Mouse (Mus musculus) adrenal gland, adult 8-10 months (tissue): Measurements from ENCODE around the gene Anxa9. TPM values are rescaled to one million over a fixed set of nuclear protein-coding genes. Genes with fewer than 3 reads are reported as not detected.
A peak's percentile ranks its signal among the peaks of the same experiment; 100 is the strongest.
"Not testable (repeated sequence)": the region's sequence is repeated elsewhere in the genome, so short reads cannot be mapped to it uniquely, and the experiment has no call there.

Experiments
- DNase-seq: peaks from one replicate; pipeline ENCODE4 v3.0.0; 2022
- total RNA-seq, 4 experiments: library from RNA; stranded (reverse); gene quantifications; 2 replicates each; pipeline ENCODE4 v1.2.4; 2022

The Anxa9 gene
- total RNA-seq: 1 to 10 TPM; 1.9 to 4.2 (median 3.0) TPM

DNA sequence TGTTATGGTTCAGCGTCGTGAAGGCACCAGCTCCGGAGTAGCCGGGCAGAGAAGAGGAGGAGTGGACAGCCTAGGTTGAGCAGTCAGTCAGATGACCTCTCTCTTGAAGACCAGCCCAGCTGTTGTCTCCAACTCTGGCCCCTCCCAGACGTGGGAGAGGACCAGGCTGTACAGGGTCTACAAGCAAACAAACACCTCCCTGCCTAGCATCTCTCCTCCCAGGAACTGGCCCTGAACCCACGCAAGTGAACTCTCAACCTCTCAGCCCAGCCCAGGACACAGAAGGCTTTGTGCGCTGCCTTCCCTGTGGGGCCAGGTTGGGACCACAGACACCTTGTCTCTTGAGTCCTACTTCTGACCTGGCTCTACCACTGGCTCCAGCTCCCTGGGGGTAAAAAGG is at the start of gene Anxa9:
Gene Anxa9 (minus strand): TSS at position 77 of the 400 bp plus-strand sequence.
- DNase-seq: no peak

DNA sequence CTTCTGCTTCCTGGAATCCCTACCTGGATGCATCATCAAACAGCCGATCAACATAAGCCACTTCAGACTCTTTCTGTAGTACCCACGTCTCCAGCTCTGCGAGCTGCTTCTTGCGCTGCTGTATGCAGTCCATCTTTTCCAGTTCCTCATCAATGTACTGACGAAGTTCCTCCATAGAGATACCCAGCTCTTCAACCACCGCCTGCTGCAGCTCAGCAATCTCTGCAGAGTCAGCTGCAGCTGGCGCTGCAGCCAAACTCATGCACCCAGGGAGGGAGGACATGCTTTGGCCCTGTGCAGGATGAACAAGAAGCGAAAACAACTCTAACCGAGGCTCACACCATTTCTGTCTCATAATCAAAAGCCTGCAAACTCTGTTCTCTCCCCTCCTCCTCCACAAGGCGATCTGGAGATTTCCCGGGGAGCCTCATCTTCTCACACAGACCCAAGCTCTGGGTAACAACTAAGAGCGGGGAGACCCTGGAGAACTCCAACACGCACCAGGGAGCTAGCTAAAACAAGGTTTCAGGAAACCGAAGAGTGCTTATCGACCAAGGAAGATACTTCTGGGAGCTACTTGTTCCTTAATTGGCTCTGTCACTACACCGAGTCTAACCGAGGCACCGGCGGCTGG is 49.1 kb upstream of the Anxa9 start:
- not testable (repeated sequence) for DNase-seq

DNA sequence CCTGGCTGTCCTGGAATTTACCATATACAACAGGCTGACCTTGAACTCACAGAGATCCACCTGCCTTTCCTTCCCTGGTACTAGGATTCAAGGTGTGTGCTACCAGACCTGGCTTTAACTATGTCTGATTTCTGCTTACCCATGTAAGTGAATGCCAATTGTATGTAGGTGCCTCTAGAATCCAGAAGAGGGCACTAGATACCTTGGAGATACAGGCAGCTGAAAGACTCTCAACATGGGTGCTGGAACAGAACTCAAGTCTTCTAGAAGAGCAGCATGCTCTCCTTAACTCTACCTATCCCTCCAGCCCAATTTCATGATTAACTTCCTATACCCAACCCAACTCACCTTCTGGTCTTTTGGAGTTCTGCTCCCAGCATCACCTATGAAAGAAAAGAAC is 42.5 kb upstream of the Anxa9 start:
- DNase-seq: no peak

DNA sequence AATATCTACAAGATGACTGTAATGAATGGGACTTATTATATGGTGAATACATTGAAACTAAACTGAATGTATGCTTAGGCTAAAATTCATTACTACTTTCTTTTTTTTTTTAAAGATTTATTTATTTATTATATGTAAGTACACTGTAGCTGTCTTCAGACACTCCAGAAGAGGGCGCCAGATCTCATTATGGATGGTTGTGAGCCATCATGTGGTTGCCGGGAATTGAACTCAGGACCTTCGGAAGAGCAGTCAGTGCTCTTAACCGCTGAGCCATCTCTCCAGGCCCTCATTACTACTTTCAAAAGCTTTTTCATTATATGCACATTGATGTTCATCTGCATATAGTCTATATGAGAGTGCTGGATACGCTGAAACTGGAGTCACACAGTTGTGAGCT is 41.4 kb upstream of the Anxa9 start:
- DNase-seq: not testable (repeated sequence)

DNA sequence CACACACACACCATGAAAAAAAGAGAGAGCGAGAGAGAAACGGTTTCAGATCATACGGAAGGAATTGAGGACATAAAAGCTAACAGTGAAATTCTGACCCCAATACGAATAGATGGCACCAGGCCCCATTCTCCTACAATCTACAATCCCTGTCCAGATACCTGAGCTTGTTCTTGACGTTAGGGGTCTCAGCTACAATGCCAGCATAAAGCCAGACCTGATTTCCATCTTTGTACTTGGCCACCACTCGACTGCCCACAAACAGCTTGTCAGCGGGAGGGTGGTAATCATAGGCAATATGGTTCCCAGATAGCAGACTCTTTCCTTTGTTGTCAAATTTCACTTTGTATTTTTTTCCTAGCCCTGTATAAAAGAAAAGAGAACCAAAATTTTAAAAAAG is 39.5 kb upstream of the Anxa9 start:
- no peak for DNase-seq

DNA sequence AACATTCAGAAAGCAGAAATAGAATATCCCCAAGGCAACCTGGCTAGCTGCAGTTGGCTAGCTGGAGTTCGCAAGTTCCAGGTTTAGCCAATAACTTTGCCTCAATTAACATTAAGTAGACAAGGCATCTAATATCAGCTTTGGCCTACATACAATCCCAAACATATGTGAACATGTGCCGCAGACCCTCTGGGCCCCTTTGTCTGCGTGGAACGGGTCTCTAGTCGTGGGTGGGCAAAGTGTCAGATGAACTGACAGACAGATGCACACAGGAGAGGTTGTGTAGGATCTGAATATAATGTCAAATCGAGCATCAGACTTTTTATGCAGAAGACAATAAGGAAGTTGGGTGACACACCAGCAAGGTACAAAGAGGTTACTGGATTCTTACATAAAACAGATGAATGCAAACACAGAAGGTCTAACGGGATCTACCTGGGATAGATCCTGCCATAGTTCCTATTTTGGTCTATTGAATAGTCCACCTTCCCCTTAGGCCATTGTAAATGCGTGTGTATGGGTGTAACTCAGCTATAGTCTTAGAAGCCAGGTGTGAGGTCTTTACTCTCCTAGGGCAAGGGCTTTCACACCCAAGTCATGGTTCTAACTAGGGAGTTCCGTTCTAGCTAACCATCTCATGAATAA is 36.5 kb upstream of the Anxa9 start:
- DNase-seq: not testable (repeated sequence)

DNA sequence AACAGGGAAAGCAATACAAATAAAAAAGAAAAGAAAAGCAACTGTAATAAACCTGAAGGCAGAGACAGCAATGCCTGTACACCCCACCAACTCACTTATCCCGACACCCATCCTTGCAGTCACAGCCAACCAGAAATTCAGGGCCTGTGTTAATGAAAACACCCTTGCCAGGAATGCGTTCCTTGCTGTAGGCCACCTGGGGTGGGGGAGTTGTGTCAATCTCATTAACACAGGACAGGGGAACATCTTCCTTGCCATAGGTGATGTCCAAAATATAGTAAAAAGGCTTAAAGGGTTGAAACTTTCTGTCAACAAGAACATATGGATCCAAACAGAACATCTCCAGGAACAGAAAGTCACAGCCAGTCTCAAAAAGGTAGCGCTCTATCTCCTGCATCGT is 31.3 kb upstream of the Anxa9 start:
- no peak for DNase-seq

DNA sequence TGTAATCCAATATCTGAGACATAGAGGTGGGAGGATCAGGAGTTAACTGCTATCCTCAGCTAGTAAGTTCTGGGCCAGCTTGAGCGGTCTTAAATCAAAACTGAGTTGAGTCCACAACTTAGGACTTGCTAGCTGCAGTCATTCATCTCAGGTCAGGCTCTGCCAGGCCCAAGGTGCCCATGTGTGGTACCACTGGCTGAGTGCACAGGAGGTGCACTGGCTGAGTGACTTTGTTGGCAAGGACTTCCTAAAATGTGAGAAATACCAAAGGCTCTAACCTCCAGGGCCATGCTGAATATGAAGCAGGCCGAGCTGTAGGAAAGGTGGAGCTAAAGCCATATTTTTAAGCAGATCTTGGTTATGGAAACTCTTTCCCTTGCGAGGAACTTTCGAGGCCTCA is 30.4 kb upstream of the Anxa9 start:
- no peak for DNase-seq

DNA sequence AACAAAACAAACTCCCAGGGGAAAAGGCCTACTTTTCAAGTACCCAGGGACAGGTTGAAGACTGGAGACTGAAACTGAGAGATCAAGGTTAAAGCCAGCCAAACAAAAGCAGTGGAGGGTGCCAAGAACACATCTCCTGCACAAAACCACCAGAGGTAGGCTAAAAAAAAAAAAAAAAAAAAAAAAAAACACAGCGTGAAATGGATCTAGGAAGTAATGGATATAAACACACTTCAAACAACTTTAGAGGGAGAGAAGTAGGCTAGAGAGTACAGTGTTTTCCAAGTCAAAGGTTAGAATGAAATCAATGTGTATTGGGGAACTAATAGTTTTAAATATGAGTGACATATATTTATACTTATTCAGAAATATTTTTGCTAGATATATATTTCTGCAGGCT is 24.6 kb upstream of the Anxa9 start:
- DNase-seq: no peak

DNA sequence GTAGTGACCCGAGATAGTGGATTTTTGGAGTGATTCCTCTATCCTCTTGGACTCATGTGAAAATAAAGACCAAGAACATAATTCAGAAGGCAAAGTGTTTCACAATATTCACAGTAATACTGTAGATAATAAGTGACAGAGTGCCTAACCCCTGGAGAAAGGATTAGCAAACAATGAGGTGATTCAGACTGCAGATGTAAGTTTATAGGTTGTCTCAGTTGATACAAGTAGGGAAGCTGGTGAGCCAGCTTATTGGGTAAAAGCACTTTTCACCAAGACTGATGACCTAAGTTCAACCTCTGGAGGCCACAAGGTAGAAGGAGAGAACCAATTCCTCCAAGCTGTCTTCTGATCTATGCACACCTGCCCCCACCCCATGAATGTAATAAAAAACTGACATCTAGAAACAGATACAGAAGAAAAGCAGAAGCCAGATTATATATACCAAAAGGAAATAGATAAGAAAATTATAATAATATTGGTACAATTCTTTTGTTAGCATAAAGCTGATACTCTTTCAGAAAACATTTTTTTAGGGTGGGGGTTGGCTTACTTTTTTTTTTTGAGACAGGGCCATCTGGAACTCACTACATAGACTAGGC is 21.9 kb upstream of the Anxa9 start:
- DNase-seq: no peak

DNA sequence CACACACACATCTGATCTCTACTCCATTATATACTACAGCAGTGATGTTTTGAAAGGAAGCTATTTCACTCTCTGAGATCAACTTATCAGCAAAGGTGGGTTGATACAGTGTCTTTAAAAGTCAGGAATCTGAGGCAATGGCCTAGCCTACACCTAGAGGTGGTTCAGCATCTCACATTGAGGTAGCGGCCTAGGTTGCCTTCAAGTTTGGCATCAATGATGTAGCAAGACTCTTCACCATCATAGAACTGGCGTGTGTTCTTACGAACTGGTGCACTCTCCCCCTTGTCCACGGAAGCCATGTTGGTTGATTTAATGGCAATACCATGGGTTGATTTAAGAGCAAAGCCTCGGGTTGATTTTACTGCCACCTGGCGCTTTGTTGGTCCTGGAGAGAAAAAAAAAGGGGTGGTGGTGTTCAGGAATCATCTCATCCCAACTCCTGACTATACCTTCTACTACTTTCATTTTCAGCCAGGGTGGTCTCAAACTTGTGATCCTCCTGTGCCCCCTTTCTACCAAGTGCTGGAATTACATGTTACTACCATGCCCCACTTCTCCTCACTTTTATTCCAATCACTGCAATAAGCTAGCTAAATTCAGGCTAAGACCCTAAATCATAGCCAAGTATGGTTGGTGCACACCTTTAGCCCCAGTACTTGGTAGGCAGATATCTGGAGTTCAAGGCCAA is 17.6 kb upstream of the Anxa9 start:
- DNase-seq: no peak

DNA sequence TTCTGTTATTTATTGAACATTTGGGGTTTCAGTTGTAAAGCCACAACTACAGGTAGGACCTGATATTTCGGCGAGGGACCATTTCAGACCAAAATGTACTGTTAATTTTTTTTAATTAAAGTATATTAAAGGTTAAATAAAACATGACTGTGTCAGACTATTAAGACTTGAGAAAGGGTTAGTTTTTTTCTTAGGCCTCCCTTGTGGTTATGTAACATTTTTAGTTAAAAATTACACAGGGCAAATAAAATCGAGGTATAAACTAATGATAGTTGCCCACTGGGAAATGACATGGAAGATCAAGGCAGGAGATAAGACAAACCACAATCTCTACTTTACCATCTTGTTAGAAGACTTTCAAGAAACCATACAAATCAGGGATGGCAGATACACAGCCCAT is 16.5 kb upstream of the Anxa9 start:
- no peak for DNase-seq

DNA sequence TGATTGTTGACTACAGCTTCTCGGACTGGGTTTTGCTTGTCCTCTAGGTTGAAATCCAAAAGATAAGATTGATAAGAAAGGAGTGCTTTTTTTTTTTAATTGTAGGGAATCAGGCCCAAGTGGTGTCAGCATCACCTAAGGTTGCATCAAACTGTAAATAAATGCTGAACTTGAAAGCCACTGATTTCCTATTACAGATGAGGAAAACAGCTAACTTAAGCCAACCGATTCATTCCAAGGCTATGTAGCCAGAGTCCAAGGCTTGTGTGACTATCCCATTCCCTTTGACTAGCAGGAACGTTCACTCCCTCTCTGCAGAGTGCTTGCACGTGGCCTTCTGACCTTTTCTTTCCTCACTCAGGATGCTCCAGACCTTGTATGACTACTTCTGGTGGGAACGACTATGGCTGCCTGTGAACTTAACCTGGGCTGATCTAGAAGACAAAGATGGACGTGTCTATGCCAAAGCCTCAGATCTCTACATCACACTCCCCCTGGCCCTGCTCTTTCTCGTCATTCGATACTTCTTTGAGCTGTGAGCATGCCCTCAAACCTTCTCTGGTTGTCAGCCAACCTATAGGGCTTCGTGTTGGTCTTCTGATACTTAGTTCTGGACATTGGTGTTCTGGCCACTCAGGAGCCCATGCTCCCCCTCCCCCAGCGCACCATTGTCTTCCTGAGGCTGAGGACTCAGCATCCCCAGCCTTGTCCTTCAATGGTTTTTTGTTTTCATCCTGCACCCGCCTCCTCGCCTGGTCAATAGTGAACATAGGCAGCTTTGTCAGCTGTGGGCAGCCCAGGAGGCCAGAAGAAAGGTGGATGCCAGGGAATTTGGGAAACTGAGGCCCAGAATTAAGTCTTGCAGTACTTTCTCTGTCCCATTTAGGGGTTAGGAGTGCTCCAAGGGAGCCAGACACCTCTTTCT is 13.0 kb upstream of the Anxa9 start:
- no peak for DNase-seq

DNA sequence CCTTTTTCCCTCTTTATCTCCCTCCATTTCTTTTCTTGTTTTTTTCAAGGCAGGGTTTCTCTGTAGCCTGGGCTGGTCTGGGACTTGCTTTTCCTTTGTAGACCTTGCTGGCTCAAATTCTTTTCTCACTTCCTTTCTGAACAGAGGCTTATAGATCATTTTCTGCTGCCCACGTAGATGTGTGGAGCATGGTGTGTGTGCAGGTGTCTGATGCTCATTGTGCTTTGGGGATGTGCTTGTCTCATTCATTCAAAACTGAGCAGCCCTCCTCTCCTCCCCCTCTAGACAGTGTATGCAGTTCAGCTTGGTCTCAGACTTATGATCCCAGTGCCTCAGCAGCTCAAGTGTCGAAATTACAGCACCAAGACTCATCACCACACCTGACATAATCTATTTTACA is 12.1 kb upstream of the Anxa9 start:
- DNase-seq: no peak

DNA sequence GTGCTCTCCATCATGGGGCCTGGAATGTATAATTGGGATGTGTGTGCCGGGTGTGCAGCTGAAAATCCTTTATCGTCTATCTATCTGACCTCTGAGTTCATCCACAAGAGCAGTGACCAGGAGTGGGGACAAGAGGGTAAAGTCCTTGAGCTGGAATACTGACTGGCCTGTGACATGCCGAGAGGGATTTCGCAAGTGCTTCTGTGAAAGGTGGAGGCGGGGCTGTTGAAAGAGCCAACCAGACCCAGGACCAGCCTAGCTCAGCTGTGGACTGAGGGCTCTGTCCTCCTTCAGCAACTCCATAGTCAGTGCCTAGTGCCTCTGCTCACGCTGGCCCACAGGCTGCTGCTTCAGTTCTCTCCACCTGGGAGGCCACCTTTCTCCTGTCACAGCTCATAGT is 11.6 kb upstream of the Anxa9 start:
- DNase-seq: peak; percentile 87

DNA sequence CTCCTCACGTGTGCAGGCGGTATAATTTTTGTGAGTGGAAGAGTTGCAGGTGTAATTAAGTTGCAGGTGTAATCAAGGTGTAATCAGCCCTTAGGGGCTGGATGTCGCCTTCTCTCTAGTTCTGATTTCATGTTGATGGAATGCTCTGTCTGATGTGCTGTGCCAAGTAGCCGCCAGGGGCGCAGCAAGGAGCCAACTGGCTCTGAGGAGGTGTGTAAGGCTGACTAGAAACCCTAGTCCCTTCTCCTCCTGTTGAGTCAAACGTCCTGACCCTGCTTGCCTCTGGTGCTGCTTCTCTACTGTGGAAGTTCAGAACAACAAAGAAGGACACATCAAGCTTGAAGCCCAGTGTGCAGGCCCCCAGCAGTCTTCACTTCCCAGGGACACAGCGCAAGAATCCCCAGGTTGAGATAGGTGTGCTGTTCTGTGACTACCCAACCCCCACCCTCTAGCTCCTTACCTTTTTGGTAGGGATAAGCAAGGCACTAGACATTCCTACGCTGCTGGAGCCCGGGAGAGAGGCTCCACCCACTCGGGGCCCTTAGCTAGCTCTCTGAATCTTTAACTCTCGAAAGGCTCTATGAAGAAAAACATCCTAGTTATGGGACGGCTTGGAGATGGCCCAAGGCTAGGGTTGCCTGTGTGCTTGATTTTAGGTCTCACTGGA is 10.6 kb upstream of the Anxa9 start:
- DNase-seq: peak; percentile 65

DNA sequence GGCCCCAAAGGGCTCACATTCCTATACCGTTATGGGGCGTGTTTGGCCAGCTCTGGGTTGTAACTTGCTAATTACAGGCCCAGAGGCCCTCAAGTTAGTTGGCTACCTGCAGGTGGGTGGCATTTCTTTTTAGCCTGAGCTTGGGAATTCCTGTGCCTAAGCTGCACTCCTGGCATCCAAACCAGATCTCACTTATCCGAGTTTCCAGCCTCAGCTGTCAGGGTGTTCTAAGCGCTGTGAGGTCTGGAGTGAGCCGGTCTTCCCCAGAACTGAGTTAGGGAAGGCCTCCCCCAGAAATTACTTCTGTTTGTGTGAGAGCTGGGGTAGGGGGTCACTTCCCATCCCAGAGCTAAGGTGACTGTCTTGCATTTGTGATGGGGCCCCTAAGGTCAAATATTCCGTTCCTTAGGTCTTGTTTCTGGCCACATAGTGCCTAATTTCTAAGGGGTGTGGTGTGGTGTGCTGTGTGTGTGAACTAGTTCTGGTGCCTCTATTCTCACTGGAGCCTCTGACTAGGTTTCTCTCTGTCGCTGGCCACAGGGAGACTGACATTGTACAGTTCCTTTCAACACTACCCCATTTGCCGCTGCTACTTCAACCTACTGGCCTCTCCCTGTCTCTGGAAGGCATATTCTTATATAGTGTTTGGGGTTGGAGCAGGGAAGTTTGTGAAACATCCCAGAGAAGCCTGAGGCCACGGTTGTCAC is 9.0 kb upstream of the Anxa9 start:
- DNase-seq: no peak

DNA sequence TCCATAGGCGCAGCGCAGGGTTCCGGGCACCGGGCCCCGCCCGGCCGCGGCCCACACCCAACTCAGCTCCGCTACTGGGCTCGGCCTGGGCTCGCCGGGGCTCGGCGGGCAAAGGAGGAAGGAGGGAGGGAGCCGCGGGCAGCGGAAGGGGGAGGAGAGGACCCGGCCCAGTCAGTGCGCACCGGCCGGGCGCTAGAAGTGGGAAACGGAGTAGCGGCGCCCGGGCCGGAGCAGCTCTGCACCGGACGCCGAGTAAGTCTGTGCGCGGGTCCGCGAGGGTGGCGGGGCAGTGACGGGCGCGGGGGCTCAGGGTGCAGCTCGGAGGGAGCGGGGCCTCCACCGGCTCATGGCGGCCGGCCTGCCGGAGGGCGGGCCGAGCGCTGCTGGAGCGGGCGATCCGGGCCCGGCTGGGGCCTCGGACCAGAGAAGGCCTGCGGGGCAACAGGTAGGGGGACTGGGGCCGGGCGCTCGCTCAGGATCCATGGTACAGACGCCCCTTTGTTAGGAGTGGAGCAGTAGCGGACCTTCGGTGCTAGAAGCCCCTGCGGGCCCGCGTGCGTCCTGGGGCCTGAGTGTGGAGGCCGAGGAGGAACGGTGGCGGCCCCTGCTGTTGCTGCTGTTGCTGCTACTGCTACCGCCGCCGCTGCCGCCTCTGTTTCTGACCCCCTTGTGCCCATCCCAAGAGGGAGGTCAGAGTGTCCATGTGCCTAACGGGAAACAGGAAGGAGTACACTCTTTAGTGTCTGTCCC is 8.3 kb upstream of the Anxa9 start:
- DNase-seq: peak; percentile 86

DNA sequence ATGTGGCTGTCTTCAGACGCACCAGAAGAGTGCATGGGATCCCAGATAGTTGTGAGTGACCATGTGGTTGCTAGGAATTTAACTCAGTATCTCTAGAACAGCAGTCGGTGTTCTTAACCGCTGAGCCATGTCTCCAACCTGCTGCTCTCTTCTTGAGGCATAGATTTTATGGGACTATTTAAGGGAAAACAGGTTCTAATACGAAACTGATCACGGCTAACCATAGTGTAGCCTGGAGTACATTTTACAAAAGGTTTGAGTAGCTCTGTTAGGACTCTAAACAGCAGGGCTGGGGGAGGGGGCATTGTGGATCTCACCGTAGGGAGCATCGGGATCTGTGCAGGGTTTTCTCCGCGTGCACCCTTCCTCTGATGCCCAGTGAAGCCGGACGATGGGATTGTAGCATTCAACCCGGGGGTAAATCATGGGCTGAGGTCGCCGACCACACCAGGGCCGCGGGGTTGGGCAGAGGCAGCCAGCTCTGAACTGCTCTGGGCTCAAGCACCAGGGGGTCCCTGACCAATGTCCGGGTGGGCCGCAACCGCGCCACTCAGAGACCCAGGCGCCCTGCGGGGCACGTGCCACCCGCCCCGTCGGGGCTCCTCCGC is 7.6 kb upstream of the Anxa9 start, which contains the start of gene Cers2:
Gene Cers2 (plus strand): TSS at position 306 of the 608 bp plus-strand sequence.
- DNase-seq: no peak

DNA sequence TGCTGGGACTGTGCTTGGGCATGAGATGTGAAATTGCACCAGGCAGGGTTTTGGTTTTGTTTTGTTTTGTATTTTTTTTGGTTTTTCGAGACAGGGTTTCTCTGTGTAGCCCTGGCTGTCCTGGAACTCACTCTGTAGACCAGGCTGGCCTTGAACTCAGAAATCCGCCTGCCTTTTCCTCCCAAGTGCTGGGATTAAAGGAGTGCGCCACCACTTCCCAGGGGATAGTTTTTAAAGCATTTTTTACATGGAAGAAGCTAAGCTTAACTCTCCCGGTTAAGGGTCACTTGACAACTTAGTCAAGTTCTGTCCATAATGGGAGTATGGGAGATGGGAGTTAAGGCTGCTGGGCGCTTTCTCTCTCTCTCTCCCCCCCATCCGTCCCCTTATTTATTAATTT is 7.1 kb upstream of the Anxa9 start:
- no peak for DNase-seq
